Mouse (Mus musculus) olfactory bulb, adult 2 months (tissue): Measurements from ENCODE around the gene Pknox2.

Source experiments
- CTCF ChIP-seq: fragments of 200-500 bp; IDR thresholded peaks from 2 replicates; pipeline ENCODE4 v1.5.1; 2012; ENCODE audit warnings: low read depth, mild to moderate bottlenecking, low read length, moderate library complexity; ENCODE audit not compliant: insufficient read depth
- POLR2A ChIP-seq: fragments of 200-500 bp; IDR thresholded peaks from 2 replicates; pipeline ENCODE4 v1.6.1; 2012; ENCODE audit warnings: mild to moderate bottlenecking, low read depth, low read length, moderate library complexity; ENCODE audit not compliant: insufficient read depth

GRCm38 (mm10) chr9:36944843-36945242 lies 202.4 kb downstream of the Pknox2 start:
- TF ChIP-seq CTCF (no peak), POLR2A (no peak)
